Mouse (Mus musculus) frontal cortex, adult 2 months (tissue): ENCODE data around the gene Gjb5. TPM values are rescaled to one million over a fixed set of nuclear protein-coding genes. Genes with fewer than 3 reads are reported as not detected.

ENCODE experiments used
- DNase-seq, 2 experiments: peaks; one replicate each; pipeline ENCODE4 v3.0.0; 2022; ENCODE audit warnings: low spot score in 1 of 2; ENCODE audit errors: extremely low spot score in 1 of 2
- polyA plus RNA-seq: library from polyadenylated mRNA; depleted of rRNA; stranded (reverse); fragments of >200 nt; gene quantifications from 2 replicates; pipeline ENCODE4 v1.2.3, GENCODE M21; 2012; rRNA removed

Gjb5 gene
- 0.04 and 0.19 TPM in 2 replicates for polyA plus RNA-seq

- DNase-seq, result no peak
Observed at GRCm38 (mm10) chr4:127358018-127358417, at the start of gene Gjb5. Gjb5 (minus strand) TSS chr4:127358181.

GRCm38 (mm10) chr4:127402614-127403013 is 44.6 kb upstream of the Gjb5 start:
- DNase-seq, result peak in 1 of 2 experiments; percentile 17

GRCm38 (mm10) chr4:127402166-127402565 is 44.2 kb upstream of the Gjb5 start:
- DNase-seq, result no peak

GRCm38 (mm10) chr4:127400165-127401145 is 42.5 kb upstream of the Gjb5 start:
- peak; percentile 2 to 19 for DNase-seq

GRCm38 (mm10) chr4:127395591-127395990 is 37.6 kb upstream of the Gjb5 start:
- DNase-seq, result no peak

- peak in 1 of 2 experiments; percentile 29 for DNase-seq
Observed at GRCm38 (mm10) chr4:127389645-127390044, 31.7 kb upstream of the Gjb5 start.

GRCm38 (mm10) chr4:127377344-127377743 is 19.4 kb upstream of the Gjb5 start:
- DNase-seq, result no peak

GRCm38 (mm10) chr4:127375541-127376177 is 17.7 kb upstream of the Gjb5 start:
- DNase-seq, result no peak

GRCm38 (mm10) chr4:127374645-127375044 is 16.7 kb upstream of the Gjb5 start:
- DNase-seq, result no peak

GRCm38 (mm10) chr4:127373491-127373890 is 15.5 kb upstream of the Gjb5 start:
- no peak for DNase-seq

GRCm38 (mm10) chr4:127371546-127371945 is 13.6 kb upstream of the Gjb5 start:
- no peak for DNase-seq

- no peak for DNase-seq
Observed at GRCm38 (mm10) chr4:127370447-127370846, 12.5 kb upstream of the Gjb5 start.

- peak in 1 of 2 experiments; percentile 83 for DNase-seq
Observed at GRCm38 (mm10) chr4:127368379-127368973, 10.5 kb upstream of the Gjb5 start.

- DNase-seq, result no peak
Observed at GRCm38 (mm10) chr4:127365834-127366233, 7.9 kb upstream of the Gjb5 start.

GRCm38 (mm10) chr4:127365433-127365832 is 7.5 kb upstream of the Gjb5 start:
- no peak for DNase-seq

- DNase-seq, result no peak
Observed at GRCm38 (mm10) chr4:127364431-127364830, 6.5 kb upstream of the Gjb5 start.

GRCm38 (mm10) chr4:127363331-127363730 is 5.3 kb upstream of the Gjb5 start:
- DNase-seq, result no peak

GRCm38 (mm10) chr4:127362520-127362919 is 4.5 kb upstream of the Gjb5 start:
- DNase-seq, result no peak

GRCm38 (mm10) chr4:127354506-127355485 is 3.2 kb downstream of the Gjb5 start:
- peak in 1 of 2 experiments; percentile 37 for DNase-seq

- no peak for DNase-seq
Observed at GRCm38 (mm10) chr4:127353951-127354438, 4.0 kb downstream of the Gjb5 start, which contains the start of gene Gjb4. Gjb4 (minus strand) TSS chr4:127354081.
